Mouse (Mus musculus) olfactory bulb, adult 2 months (tissue): ENCODE measurements around the gene Ddx47.

Experiments
- CTCF ChIP-seq: fragments of 200-500 bp; IDR thresholded peaks from 2 replicates; pipeline ENCODE4 v1.5.1; 2012; ENCODE audit warnings: low read depth, mild to moderate bottlenecking, low read length, moderate library complexity; ENCODE audit not compliant: insufficient read depth
- POLR2A ChIP-seq: fragments of 200-500 bp; IDR thresholded peaks from 2 replicates; pipeline ENCODE4 v1.6.1; 2012; ENCODE audit warnings: mild to moderate bottlenecking, low read depth, low read length, moderate library complexity; ENCODE audit not compliant: insufficient read depth

DNA sequence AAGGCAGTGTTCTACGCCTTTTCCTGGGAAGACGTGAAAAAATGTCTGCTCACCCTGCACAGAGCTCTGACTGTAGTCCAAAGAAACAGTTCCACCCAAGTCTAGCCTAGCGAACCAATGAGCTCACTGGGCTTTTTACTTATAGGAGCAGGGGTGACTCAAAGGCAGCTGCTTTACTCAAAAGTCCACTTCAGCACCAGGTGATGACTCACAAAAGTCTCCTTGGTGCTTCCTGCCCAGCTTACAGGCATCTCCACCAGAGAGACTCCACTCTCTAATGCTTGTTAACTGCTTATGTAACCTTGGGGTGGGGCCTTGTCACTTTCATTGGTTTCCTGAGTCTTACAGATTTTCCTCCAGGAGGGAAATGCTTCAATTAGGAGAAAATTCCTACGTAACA is 49.3 kb downstream of the Ddx47 start:
- TF ChIP-seq CTCF (no peak), POLR2A (no peak)
